Mouse (Mus musculus) embryonic facial prominence, embryonic 15.5 days (tissue): ENCODE measurements around the gene Rwdd3. TPM values are rescaled to one million over a fixed set of nuclear protein-coding genes. Genes with fewer than 3 reads are reported as not detected.
A peak's percentile ranks its signal among the peaks of the same experiment; 100 is the strongest.

ENCODE experiments used
- ATAC-seq: fragments of 200-750 bp; cut with Nextera tagmentation; 2 replicates; pipeline ENCODE4 v1.8.0; 2017; ENCODE audit warnings: low read depth, moderate TSS enrichment; ENCODE audit not compliant: insufficient number of reproducible peaks, low FRiP score, low TSS enrichment
- H3K27ac ChIP-seq: fragments of 300-500 bp; sonication (generic); replicated peaks from 2 replicates; pipeline ENCODE4 v1.5.1; 2015; ENCODE audit warnings: mild to moderate bottlenecking, inconsistent platforms
- H3K27me3 ChIP-seq: fragments of 300-500 bp; sonication (generic); 2 replicates; pipeline ENCODE4 v1.6.1; 2015; ENCODE audit warnings: inconsistent platforms
- H3K36me3 ChIP-seq: fragments of 300-500 bp; sonication (generic); 2 replicates; pipeline ENCODE4 v1.6.1; 2015; ENCODE audit warnings: mild to moderate bottlenecking, inconsistent platforms
- H3K4me1 ChIP-seq: fragments of 300-500 bp; sonication (generic); 2 replicates; pipeline ENCODE4 v1.6.1; 2015; ENCODE audit warnings: inconsistent platforms
- H3K4me2 ChIP-seq: fragments of 300-500 bp; sonication (generic); replicated peaks from 2 replicates; pipeline ENCODE4 v1.6.1; 2015; ENCODE audit warnings: mild to moderate bottlenecking, inconsistent platforms
- H3K4me3 ChIP-seq: fragments of 300-500 bp; sonication (generic); replicated peaks from 2 replicates; pipeline ENCODE4 v1.5.1; 2015; ENCODE audit warnings: mild to moderate bottlenecking, inconsistent platforms
- H3K9ac ChIP-seq: fragments of 300-500 bp; sonication (generic); 2 replicates; pipeline ENCODE4 v1.6.1; 2015; ENCODE audit warnings: inconsistent platforms
- H3K9me3 ChIP-seq: fragments of 300-500 bp; sonication (generic); replicated peaks from 2 replicates; pipeline ENCODE4 v1.6.1; 2016; ENCODE audit warnings: inconsistent platforms
- WGBS: fragments of 180-500 bp; shearing (Covaris S2); methylation state at CpG from one replicate; pipeline ENCODE4 v1.1.7; 2015; 5-methylcytosine and 5-hydroxymethylcytosine counted together
- polyA plus RNA-seq: library from polyadenylated mRNA; unstranded; fragments of >200 nt; fragmentation: Nextera tagmentation; extraction: Ambion mirVana; gene quantifications from 2 replicates; pipeline ENCODE4 v1.2.1, GENCODE M21; 2015

Rwdd3 gene
- polyA plus RNA-seq, 1 experiment from 2014 or later: 9.2 TPM

DNA sequence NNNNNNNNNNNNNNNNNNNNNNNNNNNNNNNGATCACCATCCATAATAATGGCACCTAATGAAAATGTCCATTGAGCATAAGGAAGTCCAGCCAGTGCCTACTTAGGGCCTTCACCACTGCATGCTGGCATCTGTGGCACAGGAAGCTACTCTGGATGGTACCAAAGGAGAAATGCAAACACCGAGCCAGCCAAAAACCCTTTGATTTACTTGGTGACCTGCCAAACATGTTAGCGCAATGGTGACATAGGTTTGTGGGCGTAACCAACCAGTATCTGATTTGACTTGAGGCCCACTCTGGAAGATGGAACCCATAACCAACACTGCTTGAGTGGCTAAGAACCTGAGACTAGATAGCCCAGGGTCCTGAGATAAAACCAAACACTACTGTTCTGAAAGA, 13.7 kb upstream of the Rwdd3 start:
- whole genome bisulfite sequencing: 85% methylated on average over 3 of the region's 3 CpGs
- ATAC-seq: no peak
- no peaks in the 10 kb centered on the region for H3K27me3 ChIP-seq

DNA sequence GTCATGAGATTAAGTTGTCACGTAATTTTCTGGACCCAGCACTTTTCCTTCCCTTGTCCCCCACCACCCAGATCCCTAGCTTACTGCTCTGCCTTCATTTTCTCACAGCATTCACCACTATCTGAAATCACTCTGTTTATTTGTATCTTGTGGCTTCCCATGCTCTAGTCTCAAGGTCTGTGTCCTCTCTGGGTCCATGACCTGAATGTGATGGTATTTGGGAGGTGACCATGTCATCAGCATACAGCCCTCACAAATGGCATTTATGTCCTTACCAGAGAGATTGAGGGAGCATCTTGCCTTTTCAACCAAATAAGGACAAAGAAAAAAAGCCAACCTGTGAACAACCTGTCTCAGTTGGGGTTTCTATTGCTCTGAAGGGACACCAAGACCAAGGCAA, 4.5 kb upstream of the Rwdd3 start:
- 91% methylated on average over 1 of the region's 1 CpGs for WGBS

More for the DNA sequence above, 13.7 kb upstream of the Rwdd3 start:
- H3K9me3 ChIP-seq: no peaks in the 10 kb centered on the region
- no peaks in the 10 kb centered on the region for H3K4me1 ChIP-seq
- H3K4me3 ChIP-seq: no peak overlapping the region
- no peak overlapping the region for H3K9ac ChIP-seq
- H3K4me2 ChIP-seq: no peak overlapping the region
- no peaks in the 10 kb centered on the region for H3K36me3 ChIP-seq
- H3K27ac ChIP-seq: no peak overlapping the region

DNA sequence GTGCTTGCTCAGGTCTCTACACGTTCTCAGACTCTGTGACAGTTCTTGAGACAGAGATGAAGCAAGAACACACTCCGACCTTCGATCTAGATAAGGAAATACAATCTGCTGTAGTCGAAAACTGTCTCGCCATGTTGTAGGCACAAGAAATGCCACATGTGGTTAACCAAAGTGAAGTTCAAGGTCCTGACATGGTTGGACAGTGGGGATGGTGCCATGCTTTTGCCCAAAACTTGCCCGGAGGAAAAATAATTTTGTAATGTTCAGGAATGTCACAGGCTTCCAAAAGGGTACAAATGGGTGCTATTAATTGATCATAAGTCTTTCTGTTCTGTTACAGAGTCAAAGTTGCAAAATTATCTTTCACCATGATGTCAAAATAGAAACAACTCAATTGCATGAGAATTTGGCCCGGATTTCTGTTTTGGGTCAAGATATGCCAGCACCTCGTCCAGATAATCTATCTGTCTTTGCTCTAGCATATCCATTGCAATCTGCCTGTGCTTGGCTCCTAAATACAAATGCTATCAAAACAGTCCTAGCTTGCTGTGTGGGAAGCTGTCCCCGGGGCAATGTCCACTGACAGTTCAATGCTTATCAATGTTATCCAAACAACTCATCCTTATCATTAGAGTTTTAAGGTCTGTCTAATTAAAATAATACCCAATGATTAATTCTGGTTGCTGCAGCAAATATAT, 2.9 kb upstream of the Rwdd3 start:
- no peak for ATAC-seq
- no peak overlapping the region for H3K4me2 ChIP-seq
- H3K27ac ChIP-seq: no peak overlapping the region
- H3K9ac ChIP-seq: no peak overlapping the region
- H3K36me3 ChIP-seq: no peaks in the 10 kb centered on the region
- WGBS: 69% methylated on average over 9 of the region's 9 CpGs
- no peak overlapping the region for H3K4me3 ChIP-seq
- no peaks in the 10 kb centered on the region for H3K4me1 ChIP-seq
- no peaks in the 10 kb centered on the region for H3K9me3 ChIP-seq
- H3K27me3 ChIP-seq: no peaks in the 10 kb centered on the region

More for the DNA sequence above, 4.5 kb upstream of the Rwdd3 start:
- no peak overlapping the region for H3K4me3 ChIP-seq
- no peaks in the 10 kb centered on the region for H3K36me3 ChIP-seq
- no peak overlapping the region for H3K4me2 ChIP-seq
- no peaks in the 10 kb centered on the region for H3K27me3 ChIP-seq
- H3K9ac ChIP-seq: no peak overlapping the region
- ATAC-seq: no peak
- H3K4me1 ChIP-seq: no peaks in the 10 kb centered on the region
- H3K27ac ChIP-seq: no peak overlapping the region
- no peaks in the 10 kb centered on the region for H3K9me3 ChIP-seq

GRCm38 (mm10) chr3:121172718-121173117, 1.2 kb upstream of the Rwdd3 start:
- Histone ChIP-seq H3K4me2 (no peak overlapping the region), H3K27ac (no peak overlapping the region), H3K27me3 (no peaks in the 10 kb centered on the region), H3K36me3 (no peaks in the 10 kb centered on the region), H3K9me3 (no peaks in the 10 kb centered on the region), H3K4me1 (no peaks in the 10 kb centered on the region), H3K4me3 (no peak overlapping the region), H3K9ac (no peak overlapping the region)
- 63% methylated on average over 2 of the region's 2 CpGs for WGBS
- no peak for ATAC-seq

DNA sequence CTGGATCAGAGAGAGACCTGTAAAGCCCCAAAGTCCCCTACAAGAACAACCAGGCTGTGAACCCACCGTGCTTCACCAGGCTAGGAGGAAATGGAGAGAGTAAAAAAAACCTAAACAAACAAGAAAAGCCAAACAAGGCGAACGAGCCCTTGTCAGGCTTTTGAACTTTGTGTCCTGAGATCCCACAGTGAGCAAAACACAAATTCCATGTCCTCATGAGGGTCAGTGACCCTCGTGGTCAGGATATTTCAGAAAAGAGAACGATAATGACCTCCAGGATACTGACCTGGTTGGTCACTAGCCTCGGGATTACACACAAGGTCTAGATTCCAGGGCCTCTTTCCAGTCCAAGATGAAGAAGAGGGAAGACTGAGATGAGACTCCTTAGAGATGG, 374 bp upstream of the Rwdd3 start:
- no peak for ATAC-seq
- Histone ChIP-seq H3K27ac (no peak overlapping the region; the same call in 1 of the 2 replicates), H3K9me3 (no peaks in the 10 kb centered on the region), H3K4me2 (peak overlapping the region; percentile 75), H3K36me3 (no peaks in the 10 kb centered on the region), H3K4me3 (peak overlapping the region; percentile 70), H3K9ac (no peak overlapping the region), H3K27me3 (no peaks in the 10 kb centered on the region), H3K4me1 (no peaks in the 10 kb centered on the region)
- 47% methylated on average over 6 of the region's 6 CpGs for WGBS

DNA sequence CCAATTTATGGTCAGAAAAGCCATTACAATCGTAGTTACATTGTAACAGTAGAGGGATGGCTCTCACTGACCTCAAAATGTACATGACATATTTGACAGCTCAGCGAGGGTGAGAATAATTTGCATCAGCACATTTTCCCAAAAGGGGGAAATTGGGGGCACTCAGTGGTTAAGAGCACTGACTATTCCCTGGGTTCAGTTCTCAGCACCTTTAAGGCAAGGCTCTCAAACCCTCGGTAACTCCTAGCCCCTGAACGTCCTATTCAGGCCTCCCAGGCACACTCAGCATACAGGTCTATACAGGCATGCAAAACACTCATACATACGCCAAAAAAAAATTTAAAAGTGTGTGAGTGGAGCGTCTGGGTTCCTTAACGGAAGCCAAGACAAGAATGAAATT, 864 bp downstream of the Rwdd3 start:
- Histone ChIP-seq H3K4me3 (peak overlapping the region; percentile 70), H3K9ac (no peak overlapping the region), H3K9me3 (no peaks in the 10 kb centered on the region), H3K27ac (no peak overlapping the region), H3K4me1 (no peaks in the 10 kb centered on the region), H3K36me3 (no peaks in the 10 kb centered on the region), H3K27me3 (no peaks in the 10 kb centered on the region), H3K4me2 (peak overlapping the region; percentile 75)
- no peak for ATAC-seq
- WGBS: 37% methylated on average over 7 of the region's 7 CpGs

GRCm38 (mm10) chr3:121169092-121169942, 2.2 kb downstream of the Rwdd3 start:
- no peaks in the 10 kb centered on the region for H3K9me3 ChIP-seq
- no peaks in the 10 kb centered on the region for H3K27me3 ChIP-seq
- ATAC-seq: no peak
- no peak overlapping the region for H3K4me2 ChIP-seq
- no peaks in the 10 kb centered on the region for H3K36me3 ChIP-seq
- WGBS: 61% methylated on average over 15 of the region's 15 CpGs
- no peak overlapping the region for H3K4me3 ChIP-seq
- H3K27ac ChIP-seq: no peak overlapping the region
- H3K4me1 ChIP-seq: no peaks in the 10 kb centered on the region
- no peak overlapping the region for H3K9ac ChIP-seq

DNA sequence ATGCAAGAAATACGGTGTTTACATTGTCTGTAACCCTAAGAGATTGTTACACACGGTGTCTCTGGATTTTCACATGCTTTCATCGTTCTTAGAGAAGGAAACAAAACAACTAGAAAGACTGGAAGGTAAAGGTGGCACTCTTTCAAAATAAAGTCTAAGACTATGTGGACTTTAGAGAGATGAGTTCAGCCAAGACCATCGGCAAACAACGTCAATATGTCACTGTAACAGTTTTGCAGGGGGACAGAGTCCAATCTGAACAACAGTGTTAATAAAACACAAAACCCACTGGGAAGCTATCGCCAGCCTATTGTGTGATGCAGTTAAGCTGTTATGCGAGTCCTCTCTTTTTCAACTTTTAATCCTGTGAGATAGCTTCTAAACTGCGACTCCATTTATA, 2.9 kb downstream of the Rwdd3 start:
- no peak for ATAC-seq
- Histone ChIP-seq H3K9me3 (no peaks in the 10 kb centered on the region), H3K9ac (no peak overlapping the region), H3K36me3 (no peaks in the 10 kb centered on the region), H3K27me3 (no peaks in the 10 kb centered on the region), H3K27ac (no peak overlapping the region), H3K4me2 (no peak overlapping the region), H3K4me1 (no peaks in the 10 kb centered on the region), H3K4me3 (no peak overlapping the region)
- 90% methylated on average over 8 of the region's 8 CpGs for WGBS

GRCm38 (mm10) chr3:121163271-121163819, 8.2 kb downstream of the Rwdd3 start:
- H3K9me3 ChIP-seq: no peaks in the 10 kb centered on the region
- no peaks in the 10 kb centered on the region for H3K36me3 ChIP-seq
- no peak overlapping the region for H3K9ac ChIP-seq
- no peaks in the 10 kb centered on the region for H3K27me3 ChIP-seq
- WGBS: 33% methylated on average over 7 of the region's 7 CpGs
- no peak overlapping the region for H3K4me2 ChIP-seq
- H3K4me3 ChIP-seq: no peak overlapping the region
- no peaks in the 10 kb centered on the region for H3K4me1 ChIP-seq
- H3K27ac ChIP-seq: no peak overlapping the region
- ATAC-seq: no peak

- peaks cover 2% of the 10 kb centered on the region; the same call in 1 of the 2 replicates for H3K4me1 ChIP-seq
- no peak overlapping the region for H3K9ac ChIP-seq
- 40% methylated on average over 2 of the region's 2 CpGs for WGBS
Observed at GRCm38 (mm10) chr3:121161661-121162060, 9.8 kb downstream of the Rwdd3 start.

GRCm38 (mm10) chr3:121160424-121160823, 11.1 kb downstream of the Rwdd3 start:
- Histone ChIP-seq H3K4me2 (no peak overlapping the region), H3K4me1 (peaks cover 9% of the 10 kb centered on the region; the same call in 1 of the 2 replicates), H3K27me3 (no peaks in the 10 kb centered on the region), H3K9me3 (no peaks in the 10 kb centered on the region), H3K4me3 (no peak overlapping the region), H3K9ac (no peak overlapping the region), H3K27ac (no peak overlapping the region), H3K36me3 (no peaks in the 10 kb centered on the region)
- WGBS: 63% methylated on average over 4 of the region's 4 CpGs
- ATAC-seq: no peak

More at GRCm38 (mm10) chr3:121161661-121162060, 9.8 kb downstream of the Rwdd3 start:
- no peak for ATAC-seq
- no peak overlapping the region for H3K27ac ChIP-seq
- no peaks in the 10 kb centered on the region for H3K9me3 ChIP-seq
- no peaks in the 10 kb centered on the region for H3K27me3 ChIP-seq
- H3K4me3 ChIP-seq: no peak overlapping the region
- H3K4me2 ChIP-seq: no peak overlapping the region
- no peaks in the 10 kb centered on the region for H3K36me3 ChIP-seq
